In genomic region chr10:96687441-96687772, GRCm38 (mm10) we compare ENCODE assay signal across 14 mouse cellular contexts.
A peak's percentile ranks its signal among the peaks of the same experiment; 100 is the strongest.
DNase-seq lines count a peak whose midpoint lies in the region; ATAC-seq and TF ChIP-seq lines count a peak whose summit lies in the region.
"Had no signal": no experiment of that assay in that cellular context is flagged by ENCODE, and none has a peak within 500 bp of the region (broad histone marks: within the 10 kb centered on the region; RNA-seq: fewer than 3 reads in every experiment).

No protein-coding gene starts in this region.

- no peak overlapping the region for H3K4me2 ChIP-seq in embryonic facial prominence, embryonic 13.5 days
- H3K4me2 ChIP-seq in kidney, embryonic 15.5 days, result no peak overlapping the region
- H3K4me2 ChIP-seq in lung, embryonic 16.5 days (ENCODE audit: low read depth, low read length), result no peak overlapping the region
- H3K4me2 ChIP-seq in stomach, postnatal 0 days (replicated peaks; ENCODE audit: low read depth), result no peak overlapping the region
- H3K4me2 ChIP-seq: heart, embryonic 11.5 days; neural tube, embryonic 12.5 days had no signal

- no peak for DNase-seq in embryonic facial prominence, embryonic 10.5 days (ENCODE audit: low spot score)
- no peak for DNase-seq in kidney, postnatal 4 days
- DNase-seq in lung, postnatal 14 days, result no peak
- DNase-seq in stomach, postnatal 0 days (ENCODE audit: low spot score), result no peak
- no peak for DNase-seq in neural tube, embryonic 10.5 days (ENCODE audit: extremely low spot score, low spot score)
- DNase-seq: cerebellum, adult 8-10 months; thymus, postnatal 36 days had no signal

- no peak overlapping the region for H3K4me3 ChIP-seq in embryonic facial prominence, embryonic 13.5 days
- H3K4me3 ChIP-seq in embryonic facial prominence, embryonic 10.5 days, result no peak overlapping the region
- H3K4me3 ChIP-seq in kidney, embryonic 15.5 days (replicated peaks), result no peak overlapping the region
- no peak overlapping the region for H3K4me3 ChIP-seq in lung, embryonic 16.5 days (ENCODE audit: low read length)
- no peak overlapping the region for H3K4me3 ChIP-seq in stomach, postnatal 0 days (ENCODE audit: low read depth, low read length)
- H3K4me3 ChIP-seq: neural tube, embryonic 12.5 days had no signal

- TF ChIP-seq CTCF in stomach, postnatal 0 days (IDR thresholded peaks at IDR 0.05; ENCODE audit: low read depth), result no peak

- H3K9me3 ChIP-seq in embryonic facial prominence, embryonic 13.5 days, result no peaks in the 10 kb centered on the region
- no peaks in the 10 kb centered on the region for H3K9me3 ChIP-seq in embryonic facial prominence, embryonic 10.5 days
- H3K9me3 ChIP-seq in kidney, embryonic 15.5 days (replicated peaks), result no peaks in the 10 kb centered on the region
- no peaks in the 10 kb centered on the region for H3K9me3 ChIP-seq in lung, embryonic 16.5 days (ENCODE audit: control insufficient read depth, low read length)
- no peaks in the 10 kb centered on the region for H3K9me3 ChIP-seq in stomach, postnatal 0 days (ENCODE audit: control insufficient read depth, low read length)
- H3K9me3 ChIP-seq: neural tube, embryonic 12.5 days had no signal

- no peak overlapping the region for H3K9ac ChIP-seq in embryonic facial prominence, embryonic 13.5 days
- no peak overlapping the region for H3K9ac ChIP-seq in kidney, embryonic 15.5 days
- H3K9ac ChIP-seq in lung, embryonic 16.5 days (ENCODE audit: low read length), result no peak overlapping the region
- H3K9ac ChIP-seq in stomach, postnatal 0 days (ENCODE audit: low read length), result no peak overlapping the region
- H3K9ac ChIP-seq: liver, embryonic 14.5 days; neural tube, embryonic 12.5 days had no signal

- 88% methylated on average over 1 of the region's 1 CpGs for WGBS in embryonic facial prominence, embryonic 13.5 days
- 94% methylated on average over 1 of the region's 1 CpGs for WGBS in embryonic facial prominence, embryonic 10.5 days
- WGBS in kidney, embryonic 15.5 days, result 94% methylated on average over 1 of the region's 1 CpGs
- WGBS in lung, embryonic 16.5 days, result 52% methylated on average over 1 of the region's 1 CpGs
- 65% methylated on average over 1 of the region's 1 CpGs for WGBS in stomach, postnatal 0 days

- H3K4me1 ChIP-seq in embryonic facial prominence, embryonic 13.5 days, result peaks cover 15% of the 10 kb centered on the region; the same call in 1 of the 2 replicates
- no peaks in the 10 kb centered on the region for H3K4me1 ChIP-seq in embryonic facial prominence, embryonic 10.5 days
- peaks cover 40% of the 10 kb centered on the region for H3K4me1 ChIP-seq in kidney, embryonic 15.5 days
- H3K4me1 ChIP-seq in lung, embryonic 16.5 days (replicated peaks; ENCODE audit: control insufficient read depth, insufficient read depth, low read length), result peaks cover 27% of the 10 kb centered on the region
- H3K4me1 ChIP-seq in stomach, postnatal 0 days (replicated peaks; ENCODE audit: control insufficient read depth, insufficient read depth), result no peaks in the 10 kb centered on the region

- H3K27ac ChIP-seq in embryonic facial prominence, embryonic 13.5 days, result peak overlapping the region; percentile 41; the same call in 1 of the 2 replicates
- H3K27ac ChIP-seq in embryonic facial prominence, embryonic 10.5 days (replicated peaks), result no peak overlapping the region
- peak overlapping the region; percentile 78 for H3K27ac ChIP-seq in kidney, embryonic 15.5 days
- peak overlapping the region; percentile 86 for H3K27ac ChIP-seq in lung, embryonic 16.5 days (ENCODE audit: low read length)
- 0 out of 2 replicates have a peak overlapping the region, but pooled peaks have one; percentile 50 for H3K27ac ChIP-seq in stomach, postnatal 0 days (replicated peaks)
- H3K27ac ChIP-seq: liver, embryonic 14.5 days; neural tube, embryonic 12.5 days had no signal

- TF ChIP-seq EP300 in stomach, postnatal 0 days (optimal IDR thresholded peaks at IDR 0.05), result no peak

- no peaks in the 10 kb centered on the region for H3K27me3 ChIP-seq in embryonic facial prominence, embryonic 13.5 days
- H3K27me3 ChIP-seq in embryonic facial prominence, embryonic 10.5 days (replicated peaks; ENCODE audit: low read depth, poor library complexity, severe bottlenecking), result no peaks in the 10 kb centered on the region
- H3K27me3 ChIP-seq in kidney, embryonic 15.5 days, result no peaks in the 10 kb centered on the region
- H3K27me3 ChIP-seq in lung, embryonic 16.5 days (ENCODE audit: control insufficient read depth, insufficient read depth, low read depth, low read length), result no peaks in the 10 kb centered on the region
- H3K27me3 ChIP-seq in stomach, postnatal 0 days (ENCODE audit: control insufficient read depth, insufficient read depth, low read length), result no peaks in the 10 kb centered on the region
- H3K27me3 ChIP-seq: neural tube, embryonic 12.5 days had no signal

- no peaks in the 10 kb centered on the region for H3K36me3 ChIP-seq in embryonic facial prominence, embryonic 13.5 days
- no peaks in the 10 kb centered on the region for H3K36me3 ChIP-seq in embryonic facial prominence, embryonic 10.5 days (replicated peaks)
- H3K36me3 ChIP-seq in kidney, embryonic 15.5 days, result no peaks in the 10 kb centered on the region
- no peaks in the 10 kb centered on the region for H3K36me3 ChIP-seq in lung, embryonic 16.5 days (ENCODE audit: control insufficient read depth, insufficient read depth, low read length)
- H3K36me3 ChIP-seq in stomach, postnatal 0 days (ENCODE audit: control insufficient read depth, insufficient read depth, low read length), result no peaks in the 10 kb centered on the region
- H3K36me3 ChIP-seq: neural tube, embryonic 12.5 days had no signal

- no peak for ATAC-seq in embryonic facial prominence, embryonic 13.5 days (ENCODE audit: insufficient number of reproducible peaks, insufficient read depth, low FRiP score, low TSS enrichment, low read depth)
- no peak for ATAC-seq in kidney, embryonic 15.5 days (replicated peaks; ENCODE audit: low FRiP score)
- ATAC-seq in lung, embryonic 16.5 days (ENCODE audit: low read depth), result no peak
- ATAC-seq in stomach, postnatal 0 days (ENCODE audit: low FRiP score, low TSS enrichment), result no peak
- ATAC-seq: inflammation-experienced regulatory T-cells, adult 6 months had no signal
